Mouse (Mus musculus) MEL (cell line): ENCODE measurements around the gene Rsg1. TPM values are rescaled to one million over a fixed set of nuclear protein-coding genes. Genes with fewer than 3 reads are reported as not detected.

Source experiments
- DNase-seq: peaks from one replicate; pipeline ENCODE4 v3.0.0; 2011; ENCODE audit warnings: low read depth, low spot score
- H3K27ac ChIP-seq: 2 replicates; pipeline ENCODE4 v1.5.1; 2012; ENCODE audit warnings: low read depth, mild to moderate bottlenecking, control low read depth, low read length, moderate library complexity; ENCODE audit not compliant: control insufficient read depth
- H3K27me3 ChIP-seq, 2 experiments: fragments of 150-350 bp in 1 of 2; sonication (generic) in 1 of 2; 2 replicates each; pipeline ENCODE4 v1.6.1; 2012; ENCODE audit warnings: low read length in 2 of 2, mild to moderate bottlenecking in 2 of 2, improper control_type of control experiment in 1 of 2, moderate library complexity in 1 of 2; ENCODE audit not compliant: insufficient read depth in 2 of 2, control insufficient read depth in 1 of 2
- H3K36me3 ChIP-seq, 2 experiments: 2 replicates each; pipeline ENCODE4 v1.6.1; 2012 to 2014; ENCODE audit warnings: low read length in 2 of 2, improper control_type of control experiment in 1 of 2, inconsistent platforms in 1 of 2, mild to moderate bottlenecking in 1 of 2; ENCODE audit not compliant: insufficient read depth in 2 of 2, control insufficient read depth in 1 of 2
- H3K4me1 ChIP-seq, 2 experiments: fragments of 150-350 bp in 1 of 2; sonication (generic) in 1 of 2; 2 replicates each; pipeline ENCODE4 v1.6.1; 2012; ENCODE audit warnings: low read length in 2 of 2, improper control_type of control experiment in 1 of 2, mild to moderate bottlenecking in 1 of 2; ENCODE audit not compliant: insufficient read depth in 2 of 2, control insufficient read depth in 1 of 2
- H3K4me3 ChIP-seq, 2 experiments: fragments of 150-350 bp in 1 of 2; sonication (generic) in 1 of 2; 2 replicates each; pipeline ENCODE4 v1.5.1; 2012; ENCODE audit warnings: low read depth in 2 of 2, low read length in 2 of 2, mild to moderate bottlenecking in 2 of 2, moderate library complexity in 2 of 2, control low read depth in 1 of 2, improper control_type of control experiment in 1 of 2; ENCODE audit not compliant: control insufficient read depth in 1 of 2, insufficient read depth in 1 of 2
- H3K79me2 ChIP-seq: 2 replicates; pipeline ENCODE4 v1.6.1; 2012; ENCODE audit warnings: mild to moderate bottlenecking, low read length, moderate library complexity; ENCODE audit not compliant: control insufficient read depth, poor library complexity, insufficient read depth
- H3K9ac ChIP-seq: 2 replicates; pipeline ENCODE4 v1.6.1; 2012; ENCODE audit warnings: low read depth, mild to moderate bottlenecking, control low read depth, low read length, moderate library complexity; ENCODE audit not compliant: control insufficient read depth, poor library complexity, severe bottlenecking
- H3K9me3 ChIP-seq: fragments of 150-350 bp; sonication (generic); replicated peaks from 2 replicates; pipeline ENCODE4 v1.6.1; 2012; ENCODE audit warnings: mild to moderate bottlenecking, low read length, improper control_type of control experiment, moderate library complexity; ENCODE audit not compliant: insufficient read depth
- CHD1 ChIP-seq: IDR thresholded peaks from 2 replicates; pipeline ENCODE4 v1.6.1; 2012; ENCODE audit warnings: low read depth, mild to moderate bottlenecking, inconsistent platforms, low read length, improper control_type of control experiment
- CTCF ChIP-seq, 3 experiments: IDR thresholded peaks in 2 of 3; conservative IDR thresholded peaks in 1 of 3; 2 replicates each; pipeline ENCODE4 v1.5.1; 2011 to 2012; ENCODE audit warnings: low read length in 3 of 3, low read depth in 2 of 3, mild to moderate bottlenecking in 2 of 3, improper control_type of control experiment in 1 of 3, inconsistent platforms in 1 of 3, mixed read lengths in 1 of 3, moderate library complexity in 1 of 3; ENCODE audit not compliant: control insufficient read depth in 1 of 3, insufficient read depth in 1 of 3, poor library complexity in 1 of 3, severe bottlenecking in 1 of 3
- HCFC1 ChIP-seq: IDR thresholded peaks from 2 replicates; pipeline ENCODE4 v1.6.1; 2012; ENCODE audit warnings: low read depth, mild to moderate bottlenecking, inconsistent platforms, low read length, improper control_type of control experiment, moderate library complexity
- JUND ChIP-seq: IDR thresholded peaks from 2 replicates; pipeline ENCODE4 v1.6.1; 2011; ENCODE audit warnings: low read depth, mild to moderate bottlenecking, improper control_type of control experiment, low read length
- KAT2A ChIP-seq: conservative IDR thresholded peaks from 2 replicates; pipeline ENCODE4 v1.6.1; 2012; ENCODE audit warnings: low read depth, low read length, improper control_type of control experiment, inconsistent platforms
- MAX ChIP-seq: IDR thresholded peaks from 2 replicates; pipeline ENCODE4 v1.6.1; 2011; ENCODE audit warnings: low read length, improper control_type of control experiment
- MAZ ChIP-seq: IDR thresholded peaks from 2 replicates; pipeline ENCODE4 v1.6.1; 2012; ENCODE audit warnings: low read depth, mild to moderate bottlenecking, inconsistent platforms, low read length, improper control_type of control experiment
- MEF2A ChIP-seq: IDR thresholded peaks from 2 replicates; pipeline ENCODE4 v1.6.1; 2014; ENCODE audit warnings: low read depth, mild to moderate bottlenecking, inconsistent platforms, low read length, improper control_type of control experiment; ENCODE audit not compliant: poor library complexity, insufficient replicate concordance, severe bottlenecking; ENCODE audit errors: extremely low read depth
- MXI1 ChIP-seq: IDR thresholded peaks from 2 replicates; pipeline ENCODE4 v1.6.1; 2011; ENCODE audit warnings: mild to moderate bottlenecking, low read depth, low read length, improper control_type of control experiment
- MYB ChIP-seq: IDR thresholded peaks from 2 replicates; pipeline ENCODE4 v1.6.1; 2011; ENCODE audit warnings: mild to moderate bottlenecking, low read depth, low read length, improper control_type of control experiment
- NELFE ChIP-seq: IDR thresholded peaks from 2 replicates; pipeline ENCODE4 v1.6.1; 2011; ENCODE audit warnings: low read depth, low read length, improper control_type of control experiment
- NRF1 ChIP-seq: IDR thresholded peaks from 2 replicates; pipeline ENCODE4 v1.6.1; 2014; ENCODE audit warnings: low read depth, mild to moderate bottlenecking, inconsistent platforms, low read length, improper control_type of control experiment, moderate library complexity; ENCODE audit not compliant: poor library complexity, insufficient read depth, severe bottlenecking
- POLR2A ChIP-seq, 2 experiments: IDR thresholded peaks; 2 replicates each; pipeline ENCODE4 v1.6.1; 2011 to 2012; ENCODE audit warnings: low read length in 2 of 2, mild to moderate bottlenecking in 2 of 2, control low read depth in 1 of 2, improper control_type of control experiment in 1 of 2, low read depth in 1 of 2, moderate library complexity in 1 of 2; ENCODE audit not compliant: control insufficient read depth in 1 of 2, insufficient read depth in 1 of 2, poor library complexity in 1 of 2
- POLR2AphosphoS2 ChIP-seq: IDR thresholded peaks from 2 replicates; pipeline ENCODE4 v1.6.1; 2011; ENCODE audit warnings: low read length, improper control_type of control experiment
- POLR2AphosphoS5 ChIP-seq: IDR thresholded peaks from 2 replicates; pipeline ENCODE4 v1.6.1; 2012; ENCODE audit warnings: low read depth, borderline replicate concordance, mild to moderate bottlenecking, inconsistent platforms, low read length, moderate library complexity, mixed read lengths
- RAD21 ChIP-seq: IDR thresholded peaks from 2 replicates; pipeline ENCODE4 v1.6.1; 2011; ENCODE audit warnings: mild to moderate bottlenecking, low read depth, low read length, improper control_type of control experiment
- RCOR1 ChIP-seq: IDR thresholded peaks from 2 replicates; pipeline ENCODE4 v1.6.1; 2012; ENCODE audit warnings: low read depth, mild to moderate bottlenecking, inconsistent platforms, low read length, improper control_type of control experiment
- SIN3A ChIP-seq: IDR thresholded peaks from 2 replicates; pipeline ENCODE4 v1.6.1; 2012; ENCODE audit warnings: low read length, improper control_type of control experiment, inconsistent platforms
- SMC3 ChIP-seq: IDR thresholded peaks from 2 replicates; pipeline ENCODE4 v1.6.1; 2011; ENCODE audit warnings: low read depth, low read length, improper control_type of control experiment
- USF2 ChIP-seq, 2 experiments: IDR thresholded peaks; 2 replicates each; pipeline ENCODE4 v1.6.1; 2011 to 2012; ENCODE audit warnings: improper control_type of control experiment in 2 of 2, low read length in 2 of 2, borderline replicate concordance in 1 of 2, inconsistent platforms in 1 of 2, low read depth in 1 of 2, mild to moderate bottlenecking in 1 of 2; ENCODE audit not compliant: insufficient read depth in 1 of 2
- polyA plus RNA-seq, 2 experiments: library from polyadenylated mRNA; stranded (reverse) in 1 of 2; unstranded in 1 of 2; fragments of >175 nt in 1 of 2; fragments of >200 nt in 1 of 2; gene quantifications; 2 replicates each; pipeline versions ENCODE4 v1.2.1 to v1.2.4; 2012; ENCODE audit warnings: low replicate concordance in 2 of 2, low read depth in 1 of 2; ENCODE audit not compliant: insufficient read length in 2 of 2, insufficient read depth in 1 of 2, missing spikeins in 1 of 2
- total RNA-seq: library from RNA; depleted of rRNA; stranded (reverse); fragments of 300-350 nt; gene quantifications from 2 replicates; pipeline ENCODE4 v1.2.3, GENCODE M21; 2012

The Rsg1 gene
- total and polyA plus RNA-seq, 3 experiments, result 4.8 to 5.8 TPM; not detected in 1

GRCm38 (mm10) chr4:141191294-141191693 lies 22.5 kb upstream of the Rsg1 start:
- Histone ChIP-seq H3K79me2 (no peaks in the 10 kb centered on the region), H3K9ac (no peak overlapping the region), H3K4me3 (no peak overlapping the region), H3K9me3 (no peaks in the 10 kb centered on the region), H3K4me1 (no peaks in the 10 kb centered on the region), H3K27me3 (no peaks in the 10 kb centered on the region), H3K36me3 (peaks cover 0 to 2% of the 10 kb centered on the region in 2 experiments; a peak in 2 of 4 replicates), H3K27ac (no peak overlapping the region)
- no peak for DNase-seq
- TF ChIP-seq MYB (no peak), CHD1 (no peak), HCFC1 (no peak), RAD21 (no peak), USF2 (IDR thresholded peaks at IDR 0.05; ENCODE audit: borderline replicate concordance in 1 of 2, insufficient read depth in 1 of 2, low read depth in 1 of 2, low read length in 2 of 2) (no peak), POLR2AphosphoS5 (no peak)

GRCm38 (mm10) chr4:141194553-141194952 lies 19.2 kb upstream of the Rsg1 start:
- peaks cover 0 to 13% of the 10 kb centered on the region in 2 experiments; a peak in 2 of 4 replicates for H3K36me3 ChIP-seq
- DNase-seq, result no peak
- H3K9ac ChIP-seq, result no peak overlapping the region
- no peaks in the 10 kb centered on the region for H3K9me3 ChIP-seq
- H3K4me1 ChIP-seq, result no peaks in the 10 kb centered on the region
- H3K79me2 ChIP-seq, result no peaks in the 10 kb centered on the region
- H3K27me3 ChIP-seq, result no peaks in the 10 kb centered on the region
- H3K4me3 ChIP-seq, result no peak overlapping the region
- no peak for TF ChIP-seq MAX
- no peak for TF ChIP-seq RAD21
- TF ChIP-seq MAZ, result no peak
- no peak for TF ChIP-seq CTCF (IDR thresholded peaks at IDR 0.05 in 2 of 3, conservative IDR thresholded peaks at IDR 0.05 in 1 of 3; ENCODE audit: control insufficient read depth in 1 of 3, insufficient read depth in 1 of 3, low read depth in 2 of 3, low read length in 3 of 3, poor library complexity in 1 of 3, severe bottlenecking in 1 of 3)
- no peak for TF ChIP-seq SIN3A
- TF ChIP-seq NRF1, result no peak
- TF ChIP-seq NELFE, result no peak
- TF ChIP-seq POLR2A (IDR thresholded peaks at IDR 0.05; ENCODE audit: control insufficient read depth in 1 of 2, insufficient read depth in 1 of 2, low read depth in 1 of 2, low read length in 2 of 2, poor library complexity in 1 of 2), result no peak
- no peak for TF ChIP-seq JUND
- TF ChIP-seq SMC3, result no peak
- TF ChIP-seq POLR2AphosphoS2, result no peak
- TF ChIP-seq POLR2AphosphoS5, result no peak
- no peak for TF ChIP-seq MEF2A
- no peak for TF ChIP-seq MXI1
- TF ChIP-seq RCOR1, result no peak
- no peak for TF ChIP-seq KAT2A
- no peak overlapping the region for H3K27ac ChIP-seq
